Comparison of ENCODE assay signal across 15 mouse cellular contexts in the genomic region with DNA sequence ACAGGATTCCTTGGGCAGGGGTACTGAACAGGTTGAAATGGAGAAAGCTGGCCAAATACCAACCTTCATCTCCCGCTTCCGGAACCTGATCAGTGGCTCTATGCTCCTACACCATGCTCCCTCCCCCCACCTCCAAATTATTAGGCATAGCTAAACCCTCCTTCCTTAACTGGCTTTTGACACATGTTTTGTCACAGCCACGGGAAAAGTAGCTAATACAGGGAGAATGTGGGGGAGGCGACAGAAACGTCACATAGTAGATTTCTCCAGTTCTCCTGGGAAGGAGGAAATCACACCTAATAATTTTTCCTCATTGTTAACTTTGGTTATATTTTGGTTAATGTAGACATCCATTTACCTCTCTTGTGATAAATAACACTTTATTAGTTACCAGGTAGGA.
"Had no signal": no experiment of that assay in that cellular context is flagged by ENCODE, and none has a peak within 500 bp of the region (broad histone marks: within the 10 kb centered on the region; RNA-seq: fewer than 3 reads in every experiment).

No protein-coding gene starts in this region.

- H3K27ac ChIP-seq: liver, embryonic 15.5 days; macrophage; midbrain, embryonic 13.5 days; midbrain, embryonic 15.5 days; neural tube, embryonic 12.5 days; stomach, embryonic 15.5 days; stomach, postnatal 0 days had no signal

- H3K9me3 ChIP-seq: liver, embryonic 15.5 days; megakaryocyte, embryonic 14.5 days; midbrain, embryonic 15.5 days; neural tube, embryonic 12.5 days; stomach, embryonic 15.5 days had no signal

- DNase-seq: liver, postnatal 0 days; lung, adult 2 months; right cerebral cortex, postnatal 14 days; thymus, adult 2 months; thymus, postnatal 25 days; thymus, postnatal 4 days had no signal

- H3K36me3 ChIP-seq: liver, embryonic 15.5 days; midbrain, embryonic 13.5 days; midbrain, embryonic 15.5 days; neural tube, embryonic 12.5 days; stomach, embryonic 15.5 days had no signal

- H3K27me3 ChIP-seq: liver, embryonic 15.5 days; midbrain, embryonic 13.5 days; midbrain, embryonic 15.5 days; neural tube, embryonic 12.5 days; stomach, embryonic 15.5 days had no signal

- H3K4me2 ChIP-seq: liver, embryonic 15.5 days; midbrain, embryonic 11.5 days; midbrain, embryonic 13.5 days; midbrain, embryonic 15.5 days; neural tube, embryonic 12.5 days; stomach, embryonic 15.5 days had no signal

- H3K9ac ChIP-seq: liver, embryonic 15.5 days; liver, postnatal 0 days; midbrain, embryonic 13.5 days; midbrain, embryonic 15.5 days; neural tube, embryonic 12.5 days; stomach, embryonic 15.5 days had no signal

- H3K4me1 ChIP-seq: liver, embryonic 15.5 days; midbrain, embryonic 13.5 days; midbrain, embryonic 15.5 days; neural tube, embryonic 12.5 days; stomach, embryonic 15.5 days had no signal

- ATAC-seq: liver, postnatal 0 days; midbrain, embryonic 13.5 days; midbrain, embryonic 15.5 days had no signal

- H3K4me3 ChIP-seq: liver, embryonic 15.5 days; megakaryocyte, embryonic 14.5 days; midbrain, embryonic 13.5 days; midbrain, embryonic 15.5 days; neural tube, embryonic 12.5 days; stomach, embryonic 15.5 days had no signal
